Mouse (Mus musculus) kidney, adult 2 months (tissue): ENCODE data around the gene Rps27.

Experiments
- CTCF ChIP-seq: fragments of 200-500 bp; conservative IDR thresholded peaks from 2 replicates; pipeline ENCODE4 v1.5.1; 2011; ENCODE audit warnings: low read depth, mild to moderate bottlenecking, control low read depth, low read length, moderate library complexity, mixed read lengths; ENCODE audit not compliant: insufficient read depth, insufficient read length
- POLR2A ChIP-seq: fragments of 200-500 bp; IDR thresholded peaks from one replicate; pipeline ENCODE4 v1.6.1; 2011; ENCODE audit warnings: low read depth, low read length, control low read depth

DNA sequence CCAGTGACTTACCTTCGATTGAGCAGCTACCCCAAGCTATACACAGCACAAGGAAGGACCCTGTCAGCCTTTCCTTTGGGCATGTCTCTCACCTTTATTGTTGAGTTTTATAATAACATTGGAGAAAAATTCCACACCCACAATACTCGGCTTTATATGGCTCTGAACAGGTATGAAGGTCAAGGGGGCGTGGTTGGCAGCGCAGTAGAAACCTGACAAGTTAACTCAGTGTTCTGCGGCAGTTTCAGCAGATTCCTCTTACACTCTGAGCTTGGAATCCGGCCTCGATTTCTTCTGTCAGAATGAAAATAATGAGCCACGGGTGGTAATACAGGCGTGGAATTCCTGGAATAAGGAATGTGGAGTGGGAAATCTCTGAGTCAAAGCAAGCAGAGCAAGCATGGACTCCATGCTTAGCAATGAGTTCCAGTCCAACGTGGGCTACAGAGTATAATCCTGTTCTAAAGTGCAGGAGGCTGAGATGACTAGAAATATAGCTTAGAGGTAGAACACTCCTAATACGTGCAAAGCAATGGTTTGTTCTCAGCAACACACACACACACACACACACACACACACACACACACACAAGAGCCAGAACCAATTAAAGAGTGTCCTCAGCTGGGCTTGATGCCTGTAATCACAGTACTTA is 22.5 kb downstream of the Rps27 start:
- TF ChIP-seq CTCF (no peak), POLR2A (no peak)
